Mouse (Mus musculus) C2C12 (cell line): ENCODE measurements around the gene Flii.

Experiments
- CTCF ChIP-seq: IDR thresholded peaks from one replicate; pipeline ENCODE4 v1.5.1; 2011; ENCODE audit not compliant: control insufficient read depth, insufficient read depth, insufficient read length
- MAX ChIP-seq: IDR thresholded peaks from one replicate; pipeline ENCODE4 v1.6.1; 2011; ENCODE audit warnings: mild to moderate bottlenecking, control low read depth
- MYOD1 ChIP-seq: IDR thresholded peaks from one replicate; pipeline ENCODE4 v1.6.1; 2011; ENCODE audit warnings: low read depth; ENCODE audit not compliant: control insufficient read depth, insufficient read length
- MYOG ChIP-seq: IDR thresholded peaks from one replicate; pipeline ENCODE4 v1.6.1; 2011; ENCODE audit not compliant: control insufficient read depth, insufficient read length; ENCODE audit errors: extremely low read depth
- USF1 ChIP-seq: IDR thresholded peaks from one replicate; pipeline ENCODE4 v1.6.1; 2011; ENCODE audit warnings: low read depth, mild to moderate bottlenecking, control low read depth, moderate library complexity

DNA sequence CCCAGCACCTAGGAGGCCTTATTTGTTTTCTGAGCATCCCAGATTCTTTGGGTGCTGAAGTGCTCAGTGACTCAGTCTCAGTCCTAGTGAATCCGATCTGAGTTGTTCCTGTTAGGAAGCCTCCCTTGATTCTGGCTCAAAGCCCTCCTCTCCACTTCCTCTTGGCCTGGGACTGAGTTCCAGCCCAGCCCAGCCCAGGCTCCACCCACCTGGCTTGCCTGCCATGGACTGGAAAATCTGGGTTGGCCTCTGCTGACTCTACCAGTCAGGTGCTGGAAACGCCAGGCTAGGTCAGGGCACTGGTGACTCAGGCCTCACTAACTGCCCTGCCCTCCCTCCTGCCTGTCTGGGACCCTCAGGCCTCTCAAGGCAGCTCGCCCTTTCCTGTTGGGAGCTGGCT is 19.4 kb downstream of the Flii start:
- TF ChIP-seq CTCF: no peak
- TF ChIP-seq MYOG: no peak
- TF ChIP-seq MYOD1: no peak
- TF ChIP-seq MAX: peak; percentile 33
- TF ChIP-seq USF1: peak; percentile 17
